Mouse (Mus musculus) lung, postnatal 0 days (tissue): Measurements from ENCODE around the gene Prkch.

Source experiments
- CTCF ChIP-seq: IDR thresholded peaks from 2 replicates; pipeline ENCODE4 v1.5.1; 2016; ENCODE audit warnings: antibody characterized with exemption, mild to moderate bottlenecking
- EP300 ChIP-seq: IDR thresholded peaks from 2 replicates; pipeline ENCODE4 v1.6.1; 2016; ENCODE audit warnings: antibody characterized with exemption, mild to moderate bottlenecking, control low read depth

DNA sequence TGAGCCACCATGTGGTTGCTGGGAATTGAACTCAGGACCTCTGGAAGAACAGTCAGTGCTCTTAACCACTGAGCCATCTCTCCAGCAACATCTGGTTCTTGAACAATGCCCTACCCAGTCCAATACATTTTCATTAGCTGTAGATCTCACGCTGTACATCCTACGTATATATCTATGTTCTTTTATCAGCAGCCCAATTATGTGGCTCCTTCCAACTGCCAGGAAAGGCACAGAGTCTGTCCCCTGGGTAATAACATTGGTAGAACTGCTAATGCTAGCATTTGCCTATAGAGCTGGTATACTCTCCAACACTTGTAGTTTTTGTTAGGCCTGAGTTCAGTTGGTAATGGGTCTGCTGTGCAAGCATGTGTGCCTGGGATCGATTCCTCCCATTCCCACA, 163.8 kb downstream of the Prkch start:
- no peak for TF ChIP-seq CTCF
- no peak for TF ChIP-seq EP300
